Mouse (Mus musculus) stomach, postnatal 0 days (tissue): ENCODE measurements around the gene Ndufa3. TPM values are rescaled to one million over a fixed set of nuclear protein-coding genes. Genes with fewer than 3 reads are reported as not detected.

Source experiments
- ATAC-seq: fragments of 200-750 bp; cut with Nextera tagmentation; 2 replicates; pipeline ENCODE4 v1.8.0; 2017; ENCODE audit not compliant: low FRiP score, low TSS enrichment
- DNase-seq: peaks from one replicate; pipeline ENCODE4 v3.0.0-alpha.2; 2016; ENCODE audit warnings: low spot score
- H3K27ac ChIP-seq: fragments of 300-500 bp; sonication (generic); replicated peaks from 2 replicates; pipeline ENCODE4 v1.5.1; 2014; ENCODE audit warnings: mild to moderate bottlenecking, control low read depth
- H3K27me3 ChIP-seq: fragments of 300-500 bp; sonication (generic); 2 replicates; pipeline ENCODE4 v1.6.1; 2014; ENCODE audit warnings: low read length; ENCODE audit not compliant: control insufficient read depth, insufficient read depth
- H3K36me3 ChIP-seq: fragments of 300-500 bp; sonication (generic); 2 replicates; pipeline ENCODE4 v1.6.1; 2014; ENCODE audit warnings: low read length, mixed read lengths; ENCODE audit not compliant: control insufficient read depth, insufficient read depth
- H3K4me1 ChIP-seq: fragments of 300-500 bp; sonication (generic); replicated peaks from 2 replicates; pipeline ENCODE4 v1.6.1; 2014; ENCODE audit warnings: antibody characterized with exemption; ENCODE audit not compliant: control insufficient read depth, insufficient read depth
- H3K4me2 ChIP-seq: fragments of 300-500 bp; sonication (generic); replicated peaks from 2 replicates; pipeline ENCODE4 v1.6.1; 2014; ENCODE audit warnings: low read depth, mild to moderate bottlenecking, control low read depth, moderate library complexity
- H3K4me3 ChIP-seq: fragments of 300-500 bp; sonication (generic); 2 replicates; pipeline ENCODE4 v1.5.1; 2014; ENCODE audit warnings: low read depth, low read length, control low read depth
- H3K9ac ChIP-seq: fragments of 300-500 bp; sonication (generic); 2 replicates; pipeline ENCODE4 v1.6.1; 2014; ENCODE audit warnings: mild to moderate bottlenecking, low read length, control low read depth, mixed read lengths
- H3K9me3 ChIP-seq: fragments of 300-500 bp; sonication (generic); 2 replicates; pipeline ENCODE4 v1.6.1; 2016; ENCODE audit warnings: low read length; ENCODE audit not compliant: control insufficient read depth
- CTCF ChIP-seq: IDR thresholded peaks from 2 replicates; pipeline ENCODE4 v1.5.1; 2016; ENCODE audit warnings: antibody characterized with exemption, low read depth, mild to moderate bottlenecking, moderate library complexity
- EP300 ChIP-seq: optimal IDR thresholded peaks from 2 replicates; pipeline ENCODE3; 2016; ENCODE audit warnings: antibody characterized with exemption
- WGBS: fragments of 180-500 bp; shearing (Covaris S2); extraction: QIAGEN DNeasy Blood & Tissue Kit; methylation state at CpG from one replicate; pipeline ENCODE4 v1.1.7; 2014; 5-methylcytosine and 5-hydroxymethylcytosine counted together
- polyA plus RNA-seq: library from polyadenylated mRNA; unstranded; fragments of >200 nt; fragmentation: Nextera tagmentation; extraction: Ambion mirVana; gene quantifications from 2 replicates; pipeline ENCODE4 v1.2.1, GENCODE M21; 2015

Ndufa3 gene
- polyA plus RNA-seq, 1 experiment from 2014 or later: 535 TPM

- Histone ChIP-seq H3K36me3 (no peaks in the 10 kb centered on the region), H3K9ac (no peak overlapping the region), H3K4me1 (no peaks in the 10 kb centered on the region), H3K4me3 (no peak overlapping the region), H3K27me3 (no peaks in the 10 kb centered on the region), H3K9me3 (no peaks in the 10 kb centered on the region), H3K27ac (no peak overlapping the region), H3K4me2 (no peak overlapping the region)
- DNase-seq (no peak), ATAC-seq (no peak)
- 74% methylated on average over 2 of the region's 2 CpGs for WGBS
- TF ChIP-seq EP300 (no peak), CTCF (peak; percentile 33)
These were observed 39.0 kb upstream of the Ndufa3 start for GRCm38 (mm10) chr7:3578196-3578595.

GRCm38 (mm10) chr7:3578952-3579546 lies 38.1 kb upstream of the Ndufa3 start:
- ATAC-seq (no peak), DNase-seq (no peak)
- no peaks in the 10 kb centered on the region for H3K36me3 ChIP-seq
- H3K27ac ChIP-seq: no peak overlapping the region
- no peaks in the 10 kb centered on the region for H3K9me3 ChIP-seq
- no peak overlapping the region for H3K4me3 ChIP-seq
- 54% methylated on average over 6 of the region's 6 CpGs for WGBS
- H3K27me3 ChIP-seq: no peaks in the 10 kb centered on the region
- no peak for TF ChIP-seq EP300
- TF ChIP-seq CTCF: no peak
- no peaks in the 10 kb centered on the region for H3K4me1 ChIP-seq
- no peak overlapping the region for H3K9ac ChIP-seq
- no peak overlapping the region for H3K4me2 ChIP-seq

- Histone ChIP-seq H3K36me3 (no peaks in the 10 kb centered on the region), H3K4me2 (no peak overlapping the region), H3K9ac (no peak overlapping the region), H3K27me3 (no peaks in the 10 kb centered on the region), H3K4me3 (no peak overlapping the region), H3K4me1 (no peaks in the 10 kb centered on the region), H3K27ac (no peak overlapping the region), H3K9me3 (no peaks in the 10 kb centered on the region)
- TF ChIP-seq EP300 (no peak), CTCF (no peak)
- WGBS: 55% methylated on average over 2 of the region's 2 CpGs
- DNase-seq: no peak
- ATAC-seq: no peak
These were observed 37.1 kb upstream of the Ndufa3 start for GRCm38 (mm10) chr7:3580029-3580428.

GRCm38 (mm10) chr7:3585763-3586162 lies 31.4 kb upstream of the Ndufa3 start:
- WGBS: 9% methylated on average over 6 of the region's 6 CpGs
- no peak for ATAC-seq

GRCm38 (mm10) chr7:3586255-3586654 lies 30.9 kb upstream of the Ndufa3 start:
- TF ChIP-seq EP300: no peak
- TF ChIP-seq CTCF: no peak
- no peak overlapping the region for H3K9ac ChIP-seq
- 7% methylated on average over 5 of the region's 5 CpGs for whole genome bisulfite sequencing
- H3K4me2 ChIP-seq: no peak overlapping the region
- no peak for ATAC-seq
- no peaks in the 10 kb centered on the region for H3K4me1 ChIP-seq
- H3K27me3 ChIP-seq: no peaks in the 10 kb centered on the region
- no peaks in the 10 kb centered on the region for H3K9me3 ChIP-seq
- H3K36me3 ChIP-seq: no peaks in the 10 kb centered on the region
- H3K4me3 ChIP-seq: no peak overlapping the region
- H3K27ac ChIP-seq: no peak overlapping the region
- no peak for DNase-seq

More at GRCm38 (mm10) chr7:3585763-3586162, 31.4 kb upstream of the Ndufa3 start:
- no peaks in the 10 kb centered on the region for H3K36me3 ChIP-seq
- H3K4me3 ChIP-seq: no peak overlapping the region
- H3K27me3 ChIP-seq: no peaks in the 10 kb centered on the region
- TF ChIP-seq EP300 (no peak), CTCF (no peak)
- no peaks in the 10 kb centered on the region for H3K9me3 ChIP-seq
- DNase-seq: no peak
- H3K27ac ChIP-seq: no peak overlapping the region
- no peaks in the 10 kb centered on the region for H3K4me1 ChIP-seq
- no peak overlapping the region for H3K4me2 ChIP-seq
- H3K9ac ChIP-seq: no peak overlapping the region

GRCm38 (mm10) chr7:3587292-3587691 lies 29.9 kb upstream of the Ndufa3 start:
- Histone ChIP-seq H3K36me3 (no peaks in the 10 kb centered on the region), H3K9me3 (no peaks in the 10 kb centered on the region), H3K4me3 (no peak overlapping the region), H3K4me1 (no peaks in the 10 kb centered on the region), H3K27me3 (no peaks in the 10 kb centered on the region), H3K4me2 (no peak overlapping the region), H3K27ac (no peak overlapping the region), H3K9ac (no peak overlapping the region)
- TF ChIP-seq CTCF (no peak), EP300 (no peak)
- WGBS: 70% methylated on average over 1 of the region's 1 CpGs
- ATAC-seq (no peak), DNase-seq (no peak)
